Mouse (Mus musculus) heart, postnatal 25 days (tissue): Measurements from ENCODE around the gene Dnase2a. TPM values are rescaled to one million over a fixed set of nuclear protein-coding genes. Genes with fewer than 3 reads are reported as not detected.

Experiments used
- DNase-seq: peaks from one replicate; pipeline ENCODE4 v3.0.0; 2022; ENCODE audit warnings: low spot score
- intact Hi-C: fragments of 180-260 bp; cut with DNase I; formaldehyde crosslinking; loops from one replicate; pipeline ENCODE4 v1.15.1; 2025
- total RNA-seq, 2 experiments: library from RNA; stranded (reverse); gene quantifications; 2 replicates each; pipeline ENCODE4 v1.2.3; 2021

Gene Dnase2a
- total RNA-seq = 1 to 10 TPM; 7.7 to 7.9 TPM

- peak; percentile 96 for DNase-seq
- intact Hi-C loops = no loop called here
Measured at GRCm38 (mm10) chr8:84908421-84909161, at the start of gene Dnase2a. TSS of gene Dnase2a (plus strand) at chr8:84908560.

- peak; percentile 26 for DNase-seq
Measured at GRCm38 (mm10) chr8:84871376-84872308, 36.7 kb upstream of the Dnase2a start, which contains the start of gene Syce2. TSS of gene Syce2 (plus strand) at chr8:84872111.

GRCm38 (mm10) chr8:84872309-84872965 lies 35.9 kb upstream of the Dnase2a start:
- no peak for DNase-seq
- intact Hi-C loops = no loop called here

More at GRCm38 (mm10) chr8:84871376-84872308, 36.7 kb upstream of the Dnase2a start, which contains the start of gene Syce2:
- intact Hi-C loops = no loop called here

- intact Hi-C loops = no loop called here
- no peak for DNase-seq
Measured at GRCm38 (mm10) chr8:84873016-84873415, 35.3 kb upstream of the Dnase2a start.

GRCm38 (mm10) chr8:84874339-84874738 lies 34.0 kb upstream of the Dnase2a start:
- intact Hi-C loops = no loop called here
- DNase-seq = no peak

- DNase-seq = no peak
- intact Hi-C loops = no loop called here
Measured at GRCm38 (mm10) chr8:84877297-84878035, 30.9 kb upstream of the Dnase2a start.

- intact Hi-C loops = no loop called here
- no peak for DNase-seq
Measured at GRCm38 (mm10) chr8:84878915-84879314, 29.4 kb upstream of the Dnase2a start.

- DNase-seq = no peak
- intact Hi-C loops = no loop called here
Measured at GRCm38 (mm10) chr8:84884728-84885127, 23.6 kb upstream of the Dnase2a start.

GRCm38 (mm10) chr8:84888280-84888679 lies 20.1 kb upstream of the Dnase2a start:
- no peak for DNase-seq
- intact Hi-C loops = no loop called here

- intact Hi-C loops = no loop called here
- no peak for DNase-seq
Measured at GRCm38 (mm10) chr8:84889141-84889540, 19.2 kb upstream of the Dnase2a start.

- no peak for DNase-seq
- intact Hi-C loops = loop anchor here (5.0 kb wide), 1 partner anchor 36 kb away; the partner anchor contains the start of gene Farsa
Measured at GRCm38 (mm10) chr8:84892993-84893708, 15.2 kb upstream of the Dnase2a start.

GRCm38 (mm10) chr8:84893709-84894134 lies 14.6 kb upstream of the Dnase2a start, which contains the start of gene Gcdh:
TSS of gene Gcdh (minus strand) at chr8:84893921.
- intact Hi-C loops = loop anchor here (5.0 kb wide), 1 partner anchor 36 kb away; the partner anchor contains the start of gene Farsa
- DNase-seq = peak; percentile 90

- intact Hi-C loops = no loop called here
- DNase-seq = no peak
Measured at GRCm38 (mm10) chr8:84895963-84896362, 12.4 kb upstream of the Dnase2a start.

- no peak for DNase-seq
- intact Hi-C loops = no loop called here
Measured at GRCm38 (mm10) chr8:84901071-84901470, 7.3 kb upstream of the Dnase2a start.

GRCm38 (mm10) chr8:84901752-84902151 lies 6.6 kb upstream of the Dnase2a start, which contains the start of gene Klf1:
TSS of gene Klf1 (plus strand) at chr8:84901928.
- no peak for DNase-seq
- intact Hi-C loops = loop anchor here (2.0 kb wide), 1 partner anchor 45 kb away; the partner anchor contains the start of gene Farsa

GRCm38 (mm10) chr8:84902367-84902919 lies 5.9 kb upstream of the Dnase2a start:
- intact Hi-C loops = loop anchor here (2.0 kb wide), 1 partner anchor 46 kb away; the partner anchor contains the start of gene Farsa

GRCm38 (mm10) chr8:84902920-84903661 lies 5.3 kb upstream of the Dnase2a start:
- peak; percentile 83 for DNase-seq
- intact Hi-C loops = loop anchor here (2.0 kb wide), 1 partner anchor 46 kb away; the partner anchor contains the start of gene Farsa

More at GRCm38 (mm10) chr8:84902367-84902919, 5.9 kb upstream of the Dnase2a start:
- no peak for DNase-seq
